Mouse (Mus musculus) gastrocnemius, postnatal 10 days (tissue): ENCODE measurements at regions not wholly inside any gene's neighbourhood (a gene's known extent, or its start where the extent isn't known, plus 50 kb on each side); places are given as distances from the start of the nearest gene placed in this dataset.

Source experiments
- DNase-seq: peaks from one replicate; pipeline ENCODE4 v3.0.0; 2021; ENCODE audit warnings: mixed read lengths

- no peak for DNase-seq
These were observed 53.5 kb upstream of the Kcna5 start for GRCm38 (mm10) chr6:126588761-126589160.

DNA sequence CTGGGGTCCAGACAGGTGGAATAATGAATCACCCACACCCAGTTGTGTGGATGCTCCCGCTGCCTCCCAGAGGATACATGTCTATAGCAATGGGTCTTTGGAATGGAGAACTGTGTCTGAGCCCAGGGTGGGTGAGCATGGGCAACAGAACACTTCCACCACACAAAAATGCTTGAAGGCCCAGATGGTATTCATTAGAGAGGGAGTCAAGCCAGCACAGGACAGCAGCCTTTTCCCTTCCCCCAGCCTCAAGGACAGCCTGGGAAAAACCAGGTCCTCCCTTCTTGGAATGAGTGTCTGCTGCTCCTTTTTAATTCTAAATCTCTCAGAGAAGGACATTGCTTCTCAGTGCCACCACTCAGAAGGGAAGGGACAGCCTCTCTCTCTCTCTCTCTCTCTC, 52.3 kb upstream of the Kcna5 start:
- DNase-seq: no peak

- peak; percentile 43 for DNase-seq
These were observed 50.6 kb upstream of the Kcna5 start for GRCm38 (mm10) chr6:126585813-126586212.
